Mouse (Mus musculus): ENCODE measurements around the gene Kif5c.

The Kif5c gene

GRCm38 (mm10) chr2:49788051-49788418, 168.9 kb downstream of the Kif5c start:
- DNase-seq (ENCODE audit: low read depth, low spot score) = no peak

- DNase-seq (ENCODE audit: low read depth, low spot score) = no peak
Observed at GRCm38 (mm10) chr2:49788643-49789042, 169.5 kb downstream of the Kif5c start.

- DNase-seq (ENCODE audit: low read depth, low spot score) = no peak
Observed at GRCm38 (mm10) chr2:49789078-49789477, 170.0 kb downstream of the Kif5c start.

- DNase-seq (ENCODE audit: low read depth, low spot score) = no peak
Observed at GRCm38 (mm10) chr2:49789504-49789903, 170.4 kb downstream of the Kif5c start.

- no peak for DNase-seq (ENCODE audit: low read depth, low spot score)
Observed at GRCm38 (mm10) chr2:49797444-49798143, 178.5 kb downstream of the Kif5c start.

GRCm38 (mm10) chr2:49804448-49804847, 185.3 kb downstream of the Kif5c start:
- no peak for DNase-seq (ENCODE audit: low read depth, low spot score)

- DNase-seq (ENCODE audit: low read depth, low spot score) = no peak
Observed at GRCm38 (mm10) chr2:49805736-49806371, 186.8 kb downstream of the Kif5c start.

GRCm38 (mm10) chr2:49809496-49809895, 190.4 kb downstream of the Kif5c start:
- no peak for DNase-seq (ENCODE audit: low read depth, low spot score)

GRCm38 (mm10) chr2:49811420-49811819, 192.3 kb downstream of the Kif5c start:
- no peak for DNase-seq (ENCODE audit: low read depth, low spot score)

GRCm38 (mm10) chr2:49811871-49812363, 192.8 kb downstream of the Kif5c start:
- DNase-seq (ENCODE audit: low read depth, low spot score) = no peak

- no peak for DNase-seq (ENCODE audit: low read depth, low spot score)
Observed at GRCm38 (mm10) chr2:49813151-49813550, 194.1 kb downstream of the Kif5c start.

GRCm38 (mm10) chr2:49814011-49814410, 194.9 kb downstream of the Kif5c start:
- no peak for DNase-seq (ENCODE audit: low read depth, low spot score)

GRCm38 (mm10) chr2:49815696-49816320, 196.7 kb downstream of the Kif5c start:
- DNase-seq (ENCODE audit: low read depth, low spot score) = no peak

- no peak for DNase-seq (ENCODE audit: low read depth, low spot score)
Observed at GRCm38 (mm10) chr2:49816549-49816948, 197.5 kb downstream of the Kif5c start.

GRCm38 (mm10) chr2:49817151-49817550, 198.1 kb downstream of the Kif5c start:
- DNase-seq (ENCODE audit: low read depth, low spot score) = no peak

GRCm38 (mm10) chr2:49818126-49818525, 199.0 kb downstream of the Kif5c start:
- DNase-seq (ENCODE audit: low read depth, low spot score) = no peak

- no peak for DNase-seq (ENCODE audit: low read depth, low spot score)
Observed at GRCm38 (mm10) chr2:49822312-49822711, 203.2 kb downstream of the Kif5c start.

Data from forelimb bud, embryonic 11.5 days (tissue).